Mouse (Mus musculus): ENCODE results near the gene Tsc22d3. TPM values are rescaled to one million over a fixed set of nuclear protein-coding genes. Genes with fewer than 3 reads are reported as not detected.
A peak's percentile ranks its signal among the peaks of the same experiment; 100 is the strongest.

The Tsc22d3 gene
- 100 to 1,000 TPM in 1 of 2 experiments, 10 to 100 TPM in 1; 89.8 to 171 TPM for total RNA-seq (2021)
- long read RNA-seq, experiment 1, transcript Tsc22d3-202 (3 exons, 1,790 nt), result minor isoform, 15 of 290 reads
- long read RNA-seq, experiment 1, transcript Tsc22d3-201 (3 exons, 1,974 nt), result major isoform, 169 of 290 reads
- long read RNA-seq, experiment 1, partial matches to known transcripts, result 31 of 290 reads
- long read RNA-seq, experiment 1, other reads (novel, unspliced or antisense), result 70 of 290 reads
- long read RNA-seq, experiment 2, transcript Tsc22d3-202 (3 exons, 1,790 nt), result minor isoform, 15 of 113 reads
- long read RNA-seq, experiment 2, transcript Tsc22d3-201 (3 exons, 1,974 nt), result major isoform, 54 of 113 reads
- long read RNA-seq, experiment 2, partial matches to known transcripts, result 3 of 113 reads
- long read RNA-seq, experiment 2, other reads (novel, unspliced or antisense), result 37 of 113 reads

- peak; percentile 71 for DNase-seq
Measured at GRCm38 (mm10) chrX:140600410-140601109, at the start of gene Tsc22d3. Tsc22d3 (minus strand) TSS chrX:140600659.

- DNase-seq, result no peak
Measured at GRCm38 (mm10) chrX:140639592-140639991, 39.1 kb upstream of the Tsc22d3 start.

GRCm38 (mm10) chrX:140638028-140638427 is 37.6 kb upstream of the Tsc22d3 start:
- DNase-seq, result no peak

DNA sequence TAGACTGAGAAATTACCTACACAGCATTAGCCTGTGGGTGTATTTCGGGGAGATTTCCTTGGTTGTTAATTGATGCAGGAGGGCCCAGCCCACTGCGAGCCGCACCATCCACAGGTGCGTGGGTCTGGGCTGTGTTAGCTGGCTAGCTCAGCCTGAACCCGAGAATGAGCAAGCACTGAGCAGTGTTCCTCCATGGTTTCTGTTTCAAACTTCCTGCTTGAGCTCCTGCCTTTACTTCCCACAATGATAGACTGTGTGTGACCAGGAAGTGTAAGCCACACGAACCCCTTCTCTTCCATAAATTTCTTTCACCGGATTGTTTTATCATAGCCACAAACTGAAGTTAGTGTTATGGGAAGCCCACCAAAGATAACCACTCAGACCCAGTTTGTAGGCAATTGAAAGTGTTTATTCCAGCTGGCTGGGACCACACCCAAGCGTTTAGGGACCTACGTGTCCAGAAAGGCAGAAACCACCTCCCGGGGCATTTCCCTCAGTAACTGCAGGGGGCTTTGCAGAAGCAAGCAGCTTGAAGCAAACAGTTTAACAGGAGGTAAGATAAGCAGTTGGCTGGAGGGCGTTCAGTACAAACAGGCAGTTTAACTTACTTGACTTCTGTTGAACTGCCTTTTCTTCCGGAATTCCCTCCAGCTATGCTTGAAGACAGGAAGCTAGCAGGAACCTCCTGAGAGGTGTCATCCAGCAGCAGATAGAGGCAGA is 24.6 kb upstream of the Tsc22d3 start:
- DNase-seq, result no peak

DNA sequence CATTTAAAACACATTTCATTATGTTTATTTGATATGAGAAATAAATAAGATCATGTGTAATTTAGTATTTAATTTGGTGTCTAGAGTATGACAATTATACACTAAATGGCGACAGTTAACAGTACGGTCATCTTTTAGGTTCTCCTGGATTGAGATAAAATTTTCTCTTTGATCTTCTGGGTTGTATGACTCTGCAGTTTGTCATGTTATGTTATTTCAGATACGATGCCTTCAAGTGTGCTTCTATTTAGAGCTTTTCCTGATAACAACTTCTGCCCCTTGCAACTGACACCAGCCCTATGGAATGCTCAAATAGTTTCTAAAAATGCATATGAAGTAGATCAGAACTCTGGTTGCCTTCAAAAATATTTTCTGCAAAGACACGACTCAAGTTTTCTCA is 9.5 kb upstream of the Tsc22d3 start:
- no peak for DNase-seq

- no peak for DNase-seq
Measured at GRCm38 (mm10) chrX:140601884-140602283, 1.4 kb upstream of the Tsc22d3 start.

DNA sequence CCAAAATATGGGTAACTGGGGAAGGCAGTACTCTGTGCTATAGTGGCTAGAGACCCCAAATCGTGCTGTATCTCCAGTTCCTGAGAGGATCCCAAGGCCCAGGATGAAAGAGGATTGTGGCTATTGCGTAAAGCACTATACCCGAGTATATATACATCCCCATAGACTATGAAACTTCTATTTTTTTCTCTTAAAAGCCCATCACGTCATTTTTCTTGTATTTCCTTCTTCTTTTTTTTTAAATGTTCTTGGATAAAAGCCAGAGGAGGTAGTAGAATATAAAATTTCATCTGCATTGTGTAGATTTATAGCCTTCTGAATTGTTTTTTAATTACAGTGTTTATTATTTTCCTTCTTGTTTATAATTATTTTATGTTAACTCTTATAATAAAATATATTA is 852 bp upstream of the Tsc22d3 start:
- no peak for DNase-seq

- peak; percentile 39 for DNase-seq
Measured at GRCm38 (mm10) chrX:140599561-140600409, 674 bp downstream of the Tsc22d3 start.

GRCm38 (mm10) chrX:140598850-140599560 is 1.5 kb downstream of the Tsc22d3 start:
- peak; percentile 70 for DNase-seq

DNA sequence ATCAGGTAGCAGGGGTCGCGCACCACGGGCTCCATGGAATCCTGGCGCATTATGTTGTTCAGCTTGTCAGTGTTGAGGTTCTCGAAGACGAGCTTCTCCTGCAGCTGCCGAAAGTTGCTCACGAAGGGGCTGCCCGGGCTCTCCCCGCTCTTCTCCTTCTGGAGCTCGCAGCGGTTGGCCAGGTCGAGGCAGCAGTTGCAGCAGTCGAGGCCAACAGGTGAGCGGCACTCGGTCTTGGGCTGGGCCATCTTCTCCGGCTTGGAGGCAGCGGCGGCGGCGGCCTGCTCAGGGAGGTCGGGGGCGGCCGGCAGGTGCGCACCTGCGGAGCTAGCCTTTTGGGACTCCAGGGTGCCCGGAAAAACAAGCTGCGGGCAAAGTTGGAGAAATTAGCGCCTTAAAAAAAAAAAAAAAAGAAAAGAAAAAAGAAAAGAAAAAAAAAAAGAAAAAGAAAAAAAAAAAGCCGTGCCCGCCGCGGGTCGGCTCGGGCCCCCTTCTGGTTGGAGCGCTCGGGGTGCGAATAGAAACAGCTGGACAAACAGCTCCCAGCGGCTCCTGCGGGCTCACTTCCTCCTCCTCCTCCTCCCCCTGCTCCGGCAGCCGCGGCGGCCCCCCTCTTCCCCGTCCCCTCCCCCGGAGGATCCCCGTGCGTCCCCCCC is 2.1 kb downstream of the Tsc22d3 start:
- peak; percentile 17 for DNase-seq

DNA sequence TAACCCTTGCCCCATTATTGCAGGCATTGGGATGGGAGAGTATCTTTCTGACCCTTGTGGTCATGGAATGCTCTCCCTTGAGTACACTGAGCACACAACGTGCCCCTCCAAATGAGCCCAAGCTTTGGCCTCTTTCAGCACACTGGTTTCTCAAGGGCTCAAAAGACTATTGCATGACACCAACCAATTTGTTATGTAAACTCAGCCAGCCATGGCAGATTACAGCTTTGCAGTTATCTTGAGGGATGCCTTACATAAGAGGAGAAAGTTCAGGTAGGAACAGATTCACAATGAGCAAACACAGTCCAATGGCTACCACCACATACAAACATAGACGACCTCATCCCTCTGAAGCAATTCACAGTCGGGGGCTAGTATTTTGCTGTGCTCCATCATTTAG is 9.3 kb downstream of the Tsc22d3 start:
- DNase-seq, result no peak

DNA sequence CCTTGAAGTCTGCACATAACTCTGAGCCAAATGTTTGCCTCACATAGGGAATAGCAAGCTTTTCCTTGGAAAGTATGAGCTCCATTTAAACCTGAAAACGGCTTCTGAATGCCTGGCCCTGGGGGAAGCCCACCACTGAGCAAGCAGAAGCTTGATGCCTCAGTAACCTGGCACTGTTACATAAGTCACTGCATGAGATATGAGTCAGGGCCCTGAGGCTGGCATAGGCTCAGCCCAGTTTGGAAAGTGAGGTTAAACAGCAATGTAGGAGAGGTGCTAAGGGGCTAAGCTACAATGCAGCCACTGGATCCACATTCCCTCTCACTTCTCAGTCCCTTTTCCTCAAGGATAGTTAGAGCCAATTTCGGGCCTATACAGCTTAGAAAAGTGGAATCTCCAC is 10.3 kb downstream of the Tsc22d3 start:
- no peak for DNase-seq

GRCm38 (mm10) chrX:140589194-140589751 is 11.2 kb downstream of the Tsc22d3 start:
- DNase-seq, result no peak

GRCm38 (mm10) chrX:140588534-140588933 is 11.9 kb downstream of the Tsc22d3 start:
- no peak for DNase-seq

DNA sequence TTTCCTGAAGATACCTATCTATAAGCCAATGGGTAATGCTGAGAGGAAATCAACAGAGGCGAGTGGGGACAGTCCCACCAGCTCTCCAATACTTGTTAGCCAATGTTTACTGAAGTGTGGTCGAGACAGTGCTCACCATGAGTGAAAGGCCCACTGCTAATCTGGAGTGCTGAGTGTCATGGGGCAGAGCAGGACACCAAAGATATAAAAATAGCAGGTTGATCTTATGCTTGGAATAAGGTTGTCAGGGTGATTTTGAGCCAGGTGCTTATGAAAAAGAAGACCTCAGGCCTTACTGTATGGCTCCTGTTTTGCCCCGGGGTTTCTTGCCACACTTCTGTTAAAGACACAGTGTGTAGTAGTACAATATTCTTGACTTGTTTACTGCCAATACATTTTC is 20.0 kb downstream of the Tsc22d3 start:
- no peak for DNase-seq

DNA sequence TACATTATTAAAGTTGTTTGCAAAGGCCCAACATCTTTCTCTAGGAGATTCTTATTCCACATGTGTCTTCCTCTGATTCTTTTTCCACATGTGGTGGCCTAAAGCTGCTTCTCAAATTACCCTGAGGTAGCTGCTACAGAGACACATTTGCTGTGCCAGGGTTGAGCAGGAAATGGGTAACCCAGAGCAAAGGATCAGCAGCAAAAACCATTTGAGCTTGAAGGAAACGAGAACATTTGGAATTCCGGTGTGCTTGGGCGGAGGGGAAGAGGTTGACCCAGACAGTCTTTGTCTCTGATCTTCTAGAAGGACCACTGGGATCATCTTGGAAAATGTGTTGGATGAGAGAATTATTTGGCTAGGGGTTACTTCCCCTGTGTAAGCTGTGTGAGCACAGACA is 24.8 kb downstream of the Tsc22d3 start:
- DNase-seq, result no peak

DNA sequence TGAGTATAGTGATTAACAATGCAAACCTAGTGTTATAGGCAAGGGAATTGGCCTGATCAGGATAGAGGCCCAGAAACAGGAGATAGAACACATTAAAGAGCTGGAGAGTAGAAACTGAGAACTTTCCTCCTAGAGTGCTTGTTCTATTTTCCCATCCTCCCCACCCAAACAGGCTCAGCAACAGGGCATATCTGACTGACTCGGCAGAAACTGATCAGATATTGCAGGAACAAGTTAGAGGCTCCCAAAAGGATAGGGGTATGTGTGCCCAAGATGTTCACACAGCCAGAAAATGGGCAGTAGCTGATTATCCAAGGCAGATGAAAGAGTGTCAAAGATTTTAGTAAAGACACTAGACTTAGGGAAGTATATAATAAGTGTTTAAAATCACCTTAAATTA is 25.3 kb downstream of the Tsc22d3 start:
- DNase-seq, result no peak

DNA sequence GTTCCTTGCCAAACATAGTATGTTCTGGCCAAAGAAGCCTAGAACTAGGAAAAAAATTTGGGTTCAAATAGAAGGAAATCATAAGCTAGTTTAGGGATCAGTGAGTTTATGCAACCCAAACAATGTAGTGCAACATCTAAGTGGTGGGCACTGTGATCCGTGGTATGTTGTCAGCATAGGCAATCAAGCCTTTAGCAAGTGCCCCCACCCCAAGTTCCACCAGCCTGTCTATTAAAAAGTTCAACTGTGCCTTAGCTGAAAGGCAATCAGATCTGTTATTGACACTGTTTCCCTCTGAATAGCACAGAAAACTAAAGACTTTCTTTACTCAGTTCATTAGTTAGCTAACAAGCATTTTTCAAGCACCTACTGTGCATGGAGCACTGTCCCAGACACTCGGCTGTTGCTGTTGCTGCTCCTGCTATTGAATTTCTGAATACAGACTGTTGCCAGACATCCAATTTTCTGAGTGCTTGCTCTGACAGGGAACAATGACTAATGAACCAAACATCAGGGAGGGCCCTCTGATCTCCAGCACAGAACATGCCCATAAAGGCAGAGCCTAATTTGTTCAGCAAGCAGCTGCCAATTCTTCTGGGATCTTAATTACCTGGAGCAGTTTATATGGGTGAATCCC is 27.6 kb downstream of the Tsc22d3 start:
- DNase-seq, result no peak

GRCm38 (mm10) chrX:140569595-140569994 is 30.9 kb downstream of the Tsc22d3 start:
- DNase-seq, result no peak
